Mouse (Mus musculus) kidney, postnatal 0 days (tissue): Measurements from ENCODE around the gene Sebox. TPM values are rescaled to one million over a fixed set of nuclear protein-coding genes. Genes with fewer than 3 reads are reported as not detected.

Experiments
- ATAC-seq: fragments of 200-750 bp; cut with Nextera tagmentation; replicated peaks from 2 replicates; pipeline ENCODE4 v1.8.0; 2017; ENCODE audit warnings: low read depth, moderate number of reproducible peaks, moderate TSS enrichment, moderate library complexity; ENCODE audit not compliant: low FRiP score
- DNase-seq: peaks from one replicate; pipeline ENCODE4 v3.0.0-alpha.2; 2016; ENCODE audit warnings: low spot score
- H3K27ac ChIP-seq: fragments of 300-500 bp; sonication (generic); 2 replicates; pipeline ENCODE4 v1.5.1; 2014; ENCODE audit warnings: mild to moderate bottlenecking
- H3K27me3 ChIP-seq: fragments of 300-500 bp; sonication (generic); 2 replicates; pipeline ENCODE4 v1.6.1; 2014; ENCODE audit warnings: low read length, mixed read lengths; ENCODE audit not compliant: insufficient read depth
- H3K36me3 ChIP-seq: fragments of 300-500 bp; sonication (generic); 2 replicates; pipeline ENCODE4 v1.6.1; 2014; ENCODE audit warnings: low read length, mixed read lengths; ENCODE audit not compliant: insufficient read depth
- H3K4me1 ChIP-seq: fragments of 300-500 bp; sonication (generic); replicated peaks from 2 replicates; pipeline ENCODE4 v1.6.1; 2014; ENCODE audit warnings: antibody characterized with exemption, low read length, mixed read lengths; ENCODE audit not compliant: insufficient read depth
- H3K4me2 ChIP-seq: fragments of 300-500 bp; sonication (generic); 2 replicates; pipeline ENCODE4 v1.6.1; 2014; ENCODE audit warnings: mild to moderate bottlenecking, low read length, moderate library complexity, mixed read lengths
- H3K4me3 ChIP-seq: fragments of 300-500 bp; sonication (generic); replicated peaks from 2 replicates; pipeline ENCODE4 v1.5.1; 2014; ENCODE audit warnings: low read depth, low read length
- H3K9ac ChIP-seq: fragments of 300-500 bp; sonication (generic); 2 replicates; pipeline ENCODE4 v1.6.1; 2014; ENCODE audit warnings: low read depth, low read length
- H3K9me3 ChIP-seq: fragments of 300-500 bp; sonication (generic); replicated peaks from 2 replicates; pipeline ENCODE4 v1.6.1; 2016; ENCODE audit warnings: low read length, inconsistent platforms, mixed read lengths
- CTCF ChIP-seq: IDR thresholded peaks from 2 replicates; pipeline ENCODE4 v1.5.1; 2016; ENCODE audit warnings: antibody characterized with exemption, low read depth, mild to moderate bottlenecking, moderate library complexity
- WGBS: fragments of 180-500 bp; shearing (Covaris S2); extraction: QIAGEN DNeasy Blood & Tissue Kit; methylation state at CpG from one replicate; pipeline ENCODE4 v1.1.7; 2014; 5-methylcytosine and 5-hydroxymethylcytosine counted together
- polyA plus RNA-seq: library from polyadenylated mRNA; unstranded; fragments of >200 nt; fragmentation: Nextera tagmentation; extraction: Ambion mirVana; gene quantifications from 2 replicates; pipeline ENCODE4 v1.2.1, GENCODE M21; 2015

Gene Sebox
- polyA plus RNA-seq, 1 experiment from 2014 or later = not detected

DNA sequence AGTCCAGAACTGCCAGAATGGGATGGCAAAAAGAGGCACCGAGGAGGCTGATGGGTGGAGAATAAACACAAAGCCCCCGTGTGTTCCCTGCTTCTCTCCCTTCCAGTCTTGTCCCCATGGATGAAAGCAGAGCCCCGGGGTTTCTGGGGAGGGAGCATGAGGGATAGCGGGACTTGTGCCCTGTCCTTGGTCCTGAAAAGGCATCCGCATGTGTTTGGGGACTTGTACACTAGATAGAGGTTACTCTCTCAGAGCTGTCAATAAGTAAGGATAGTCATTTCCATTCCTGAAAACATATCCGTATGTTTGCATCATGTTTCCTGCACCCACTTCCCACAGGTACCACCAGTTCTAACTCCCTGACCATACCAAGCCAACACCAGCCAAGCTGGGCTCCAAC, 7.3 kb upstream of the Sebox start:
- H3K4me1 ChIP-seq = peaks cover 10% of the 10 kb centered on the region; the same call in 1 of the 2 replicates
- peak; percentile 78 for DNase-seq
- H3K9ac ChIP-seq = no peak overlapping the region
- no peaks in the 10 kb centered on the region for H3K9me3 ChIP-seq
- no peak for TF ChIP-seq CTCF
- no peaks in the 10 kb centered on the region for H3K36me3 ChIP-seq
- 7% methylated on average over 6 of the region's 6 CpGs for WGBS
- H3K27ac ChIP-seq = no peak overlapping the region
- ATAC-seq = no peak
- no peak overlapping the region for H3K4me3 ChIP-seq
- H3K27me3 ChIP-seq = peaks cover 16% of the 10 kb centered on the region
- no peak overlapping the region for H3K4me2 ChIP-seq

DNA sequence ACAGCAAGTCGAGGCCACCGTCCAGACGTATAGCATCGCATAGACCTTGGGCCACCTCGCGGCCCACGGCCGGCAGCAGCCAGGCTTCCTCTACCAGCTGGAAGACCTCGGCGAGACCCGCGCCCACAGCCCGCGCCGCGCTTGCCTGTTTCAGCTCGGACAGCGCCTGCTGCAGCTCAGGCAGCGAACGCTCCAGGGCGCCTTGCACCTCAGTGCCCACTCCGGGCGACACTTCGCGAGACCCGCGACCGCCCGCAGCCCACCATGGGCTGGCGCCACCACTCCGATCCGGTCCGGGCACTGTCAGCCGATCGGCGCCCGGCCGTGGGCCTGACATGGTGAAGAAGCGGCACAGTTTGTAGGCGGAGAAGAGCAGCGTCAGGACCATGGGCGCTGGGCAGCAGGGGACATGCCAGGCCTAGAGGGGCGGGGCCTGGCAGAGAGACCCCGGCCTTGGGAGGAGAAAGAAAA, 6.1 kb upstream of the Sebox start:
- Histone ChIP-seq H3K9me3 (no peaks in the 10 kb centered on the region), H3K27me3 (0 out of 2 replicates have a peak, but pooled peaks cover 6% of the 10 kb centered on the region), H3K27ac (no peak overlapping the region), H3K4me3 (peak overlapping the region; percentile 42), H3K4me2 (peak overlapping the region; percentile 90), H3K4me1 (peaks cover 10% of the 10 kb centered on the region; the same call in 1 of the 2 replicates), H3K9ac (0 out of 2 replicates have a peak overlapping the region, but pooled peaks have one; percentile 19), H3K36me3 (no peaks in the 10 kb centered on the region)
- no peak for TF ChIP-seq CTCF
- DNase-seq (peak; percentile 21), ATAC-seq (0 out of 2 replicates have a peak, but pooled peaks have one; percentile 43)
- WGBS = under 1% methylated on average over 44 of the region's 44 CpGs

DNA sequence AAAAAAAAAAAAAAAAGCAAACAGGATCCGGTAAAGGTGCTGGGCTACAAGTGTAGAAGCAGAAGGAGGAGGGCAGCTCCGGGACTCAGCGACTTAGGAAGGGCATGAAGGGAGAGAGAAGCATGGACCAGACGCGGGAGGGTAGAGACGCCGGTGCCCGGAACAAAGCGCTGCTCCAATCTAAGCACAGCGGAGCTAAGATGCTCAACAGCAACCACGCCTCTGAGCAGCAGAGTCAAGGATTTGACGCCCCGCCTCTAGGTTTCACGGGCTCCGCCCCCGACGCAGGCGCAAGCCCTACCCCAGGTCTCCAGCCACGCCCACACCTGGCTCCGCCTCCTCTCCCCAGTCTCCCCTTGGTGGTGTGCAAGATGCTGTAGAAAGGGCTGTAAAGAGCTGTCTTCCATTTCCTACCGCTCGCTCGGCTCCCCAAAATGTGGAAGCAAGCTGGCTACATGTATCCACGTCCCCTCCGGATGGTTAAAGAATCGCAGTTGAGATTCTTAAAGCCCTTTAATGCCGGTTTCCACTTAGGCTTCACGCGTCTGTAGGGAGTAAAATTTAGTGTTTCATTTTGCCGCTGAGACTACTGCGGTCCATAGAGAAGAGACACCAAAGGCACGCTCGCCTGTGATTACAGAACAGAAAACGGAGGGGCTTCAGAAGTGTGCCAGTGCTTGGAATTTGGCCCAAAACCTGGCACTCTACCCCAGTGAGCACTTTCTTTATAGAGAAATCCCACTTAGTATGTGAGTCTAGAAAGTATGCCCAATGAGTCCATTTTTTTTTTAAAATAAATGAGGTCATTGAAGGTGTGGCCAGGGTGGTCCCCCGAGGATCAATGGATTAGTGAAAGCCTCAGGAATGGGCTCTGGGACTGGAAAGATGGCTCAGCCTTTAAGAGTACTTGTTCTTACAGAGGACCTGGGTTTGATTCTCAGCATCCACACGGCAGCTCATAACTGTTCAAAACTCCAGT, 5.4 kb upstream of the Sebox start, which contains the start of gene Sarm1:
Sarm1 (minus strand) TSS at position 211 of the 979 bp plus-strand sequence.
- DNase-seq (peak; percentile 94), ATAC-seq (peak; percentile 93)
- H3K4me3 ChIP-seq = peak within 1 kb of the TSS; percentile 42
- no peaks in the 10 kb centered on the region for H3K36me3 ChIP-seq
- 3% methylated on average over 36 of the region's 36 CpGs for WGBS
- TF ChIP-seq CTCF = no peak
- H3K27me3 ChIP-seq = 0 out of 2 replicates have a peak, but pooled peaks cover 6% of the 10 kb centered on the region
- 0 out of 2 replicates have a peak within 1 kb of the TSS, but pooled peaks have one; percentile 19 for H3K9ac ChIP-seq
- H3K27ac ChIP-seq = no peak within 1 kb of the TSS
- peaks cover 10% of the 10 kb centered on the region; the same call in 1 of the 2 replicates for H3K4me1 ChIP-seq
- H3K9me3 ChIP-seq = no peaks in the 10 kb centered on the region
- peak within 1 kb of the TSS; percentile 90 for H3K4me2 ChIP-seq

DNA sequence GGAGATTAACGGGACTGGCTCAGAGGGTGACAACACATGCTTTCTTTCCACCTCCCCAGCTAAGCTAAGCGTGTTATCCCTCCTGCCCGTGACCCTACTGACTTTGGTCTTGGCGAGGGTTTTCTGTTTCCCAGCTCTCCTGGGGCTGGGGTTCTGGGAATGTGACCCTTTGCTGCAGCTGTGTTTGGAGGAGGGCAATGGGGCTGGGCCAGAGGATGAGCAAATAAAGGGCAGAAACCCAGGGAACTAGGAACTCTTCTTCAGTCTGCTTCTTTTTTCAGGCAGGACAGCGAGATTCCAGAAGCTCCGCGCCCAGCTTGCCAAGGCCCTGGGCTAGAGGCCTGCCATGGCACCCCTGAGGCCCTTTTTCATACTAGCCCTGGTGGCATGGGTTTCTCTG, 4.2 kb upstream of the Sebox start, which contains the start of gene Vtn:
Vtn (plus strand) TSS at position 88 of the 400 bp plus-strand sequence.
- ATAC-seq (no peak), DNase-seq (no peak)
- Histone ChIP-seq H3K4me2 (peak within 1 kb of the TSS; percentile 90), H3K4me3 (peak within 1 kb of the TSS; percentile 42), H3K9me3 (no peaks in the 10 kb centered on the region), H3K36me3 (no peaks in the 10 kb centered on the region), H3K9ac (no peak within 1 kb of the TSS), H3K27me3 (0 out of 2 replicates have a peak, but pooled peaks cover 6% of the 10 kb centered on the region), H3K27ac (no peak within 1 kb of the TSS), H3K4me1 (peaks cover 10% of the 10 kb centered on the region; the same call in 1 of the 2 replicates)
- WGBS = 53% methylated on average over 7 of the region's 7 CpGs
- no peak for TF ChIP-seq CTCF

DNA sequence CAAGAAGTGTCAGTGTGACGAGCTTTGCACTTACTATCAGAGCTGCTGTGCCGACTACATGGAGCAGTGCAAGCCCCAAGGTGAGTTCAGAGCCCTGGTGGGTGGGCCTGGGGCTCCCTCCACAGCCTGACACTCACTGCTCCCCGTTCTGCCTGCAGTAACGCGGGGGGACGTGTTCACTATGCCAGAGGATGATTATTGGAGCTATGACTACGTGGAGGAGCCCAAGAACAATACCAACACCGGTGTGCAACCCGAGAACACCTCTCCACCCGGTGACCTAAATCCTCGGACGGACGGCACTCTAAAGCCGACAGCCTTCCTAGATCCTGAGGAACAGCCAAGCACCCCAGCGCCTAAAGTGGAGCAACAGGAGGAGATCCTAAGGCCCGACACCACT, 3.7 kb upstream of the Sebox start:
- Histone ChIP-seq H3K36me3 (no peaks in the 10 kb centered on the region), H3K4me2 (no peak overlapping the region), H3K27me3 (0 out of 2 replicates have a peak, but pooled peaks cover 6% of the 10 kb centered on the region), H3K9ac (no peak overlapping the region), H3K4me1 (peaks cover 10% of the 10 kb centered on the region; the same call in 1 of the 2 replicates), H3K4me3 (no peak overlapping the region), H3K27ac (no peak overlapping the region), H3K9me3 (no peaks in the 10 kb centered on the region)
- 38% methylated on average over 16 of the region's 16 CpGs for WGBS
- no peak for DNase-seq
- no peak for TF ChIP-seq CTCF
- no peak for ATAC-seq

DNA sequence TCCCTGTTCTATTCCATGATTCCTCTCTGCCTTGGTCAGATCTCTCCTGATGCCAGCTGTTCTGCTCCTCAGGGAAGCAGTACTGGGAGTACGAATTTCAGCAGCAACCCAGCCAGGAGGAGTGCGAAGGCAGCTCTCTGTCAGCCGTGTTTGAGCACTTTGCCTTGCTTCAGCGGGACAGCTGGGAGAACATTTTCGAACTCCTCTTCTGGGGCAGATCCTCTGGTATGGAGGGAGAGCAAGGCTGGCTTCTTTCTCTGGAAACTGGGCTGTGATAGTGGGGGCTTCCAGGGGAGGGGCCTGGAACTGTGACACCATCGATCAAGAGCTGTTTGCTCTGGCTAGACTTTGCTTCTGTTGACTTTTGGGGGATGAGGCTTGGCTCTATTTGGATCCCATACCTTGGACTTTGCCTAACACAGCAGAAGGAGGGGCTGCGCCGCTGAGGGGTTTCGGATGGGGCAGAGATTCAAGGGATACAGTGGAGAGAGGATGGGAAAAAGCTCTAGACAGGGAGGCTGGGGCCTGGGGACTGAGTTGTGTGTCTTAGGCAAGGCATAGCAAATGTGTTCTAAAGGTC, 2.5 kb upstream of the Sebox start:
- TF ChIP-seq CTCF = no peak
- ATAC-seq = no peak
- no peak overlapping the region for H3K27ac ChIP-seq
- no peak for DNase-seq
- 0 out of 2 replicates have a peak, but pooled peaks cover 6% of the 10 kb centered on the region for H3K27me3 ChIP-seq
- H3K4me2 ChIP-seq = no peak overlapping the region
- H3K9ac ChIP-seq = no peak overlapping the region
- H3K4me3 ChIP-seq = no peak overlapping the region
- no peaks in the 10 kb centered on the region for H3K36me3 ChIP-seq
- H3K4me1 ChIP-seq = peaks cover 10% of the 10 kb centered on the region; the same call in 1 of the 2 replicates
- H3K9me3 ChIP-seq = no peaks in the 10 kb centered on the region
- 83% methylated on average over 9 of the region's 9 CpGs for WGBS
